Mouse (Mus musculus): ENCODE results near the gene Vmn1r142.
"Not testable (repeated sequence)": the region's sequence is repeated elsewhere in the genome, so short reads cannot be mapped to it uniquely, and the experiment has no call there.

Vmn1r142 gene

DNA sequence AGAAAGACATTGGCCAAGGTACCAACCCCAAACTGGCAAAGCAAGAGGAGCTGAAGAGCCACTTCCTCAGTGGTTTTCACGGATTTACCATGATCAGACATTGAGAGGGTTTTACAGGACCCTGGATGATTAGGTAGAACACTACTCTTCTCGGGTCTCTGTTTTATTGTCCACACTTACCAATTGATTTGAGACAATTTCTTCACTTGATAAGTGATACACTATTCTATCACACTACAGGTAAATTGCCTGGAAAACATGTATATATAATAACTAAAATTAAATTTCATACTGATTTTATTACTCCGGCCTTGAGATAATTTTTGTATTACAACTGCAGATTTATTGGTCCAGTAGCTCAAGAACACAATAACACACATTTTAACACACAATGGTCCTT, at the start of gene Vmn1r142:
TSS of gene Vmn1r142 (minus strand) at position 101 of the 400 bp plus-strand sequence.
- not testable (repeated sequence) for DNase-seq (ENCODE audit: low read depth)

DNA sequence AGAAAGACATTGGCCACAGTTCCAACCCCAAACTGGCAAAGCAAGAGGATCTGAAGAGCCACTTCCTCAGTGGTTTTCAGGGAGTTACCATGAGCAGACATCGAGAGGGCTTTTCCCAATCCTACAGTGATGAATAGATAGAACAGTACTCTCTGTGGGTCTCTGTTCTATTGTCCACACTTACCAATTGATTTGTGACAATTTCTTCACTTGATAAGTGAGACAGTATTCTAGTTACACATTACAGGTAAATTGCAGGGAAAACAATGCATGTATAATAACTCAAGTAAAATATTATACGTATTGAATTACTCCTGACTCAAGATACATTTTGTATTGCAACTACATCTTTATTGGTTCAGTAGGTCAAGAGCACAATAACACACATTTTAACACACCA, 37.3 kb upstream of the Vmn1r142 start, which contains the start of gene Gm8653:
TSS of gene Gm8653 (minus strand) at position 101 of the 400 bp plus-strand sequence.
- not testable (repeated sequence) for DNase-seq (ENCODE audit: low read depth)

DNA sequence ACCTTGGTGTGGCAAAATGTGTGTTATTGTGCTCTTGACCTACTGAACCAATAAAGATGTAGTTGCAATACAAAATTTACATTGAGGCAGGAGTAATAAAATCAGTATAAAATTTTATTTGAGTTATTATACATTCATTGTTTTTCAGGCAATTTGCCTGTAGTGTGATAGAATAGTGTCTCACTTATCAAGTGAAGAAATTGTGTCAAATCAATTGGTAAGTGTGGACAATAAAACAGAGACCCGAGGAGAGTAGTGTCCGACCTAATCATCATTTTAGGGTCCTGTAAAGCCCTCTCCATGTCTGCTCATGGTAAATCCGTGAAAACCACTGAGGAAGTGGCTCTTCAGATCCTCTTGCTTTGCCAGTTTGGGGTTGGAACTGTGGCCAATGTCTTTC, 25.2 kb upstream of the Vmn1r142 start, which contains the start of gene Vmn1r143:
TSS of gene Vmn1r143 (plus strand) at position 301 of the 400 bp plus-strand sequence.
- not testable (repeated sequence) for DNase-seq (ENCODE audit: low read depth)

DNA sequence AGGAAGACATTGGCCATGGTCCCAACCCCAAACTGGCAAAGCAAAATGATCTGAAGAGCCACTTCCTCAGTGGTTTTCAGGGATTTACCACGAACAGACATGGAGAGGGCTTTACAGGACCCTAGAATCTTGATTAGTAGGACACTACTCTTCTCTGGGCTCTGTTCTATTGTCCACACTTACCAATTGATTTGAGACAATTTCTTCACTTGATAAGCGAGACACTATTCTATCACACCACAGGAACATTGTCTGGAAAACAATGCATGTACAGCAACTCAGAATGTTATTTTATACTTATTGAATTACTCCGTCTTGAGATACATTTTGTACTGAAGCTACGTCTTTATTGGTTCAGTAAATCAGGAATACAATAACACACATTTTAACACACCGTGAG, 29.2 kb downstream of the Vmn1r142 start, which contains the start of gene Gm10666:
TSS of gene Gm10666 (minus strand) at position 101 of the 400 bp plus-strand sequence.
- not testable (repeated sequence) for DNase-seq (ENCODE audit: low read depth)

DNA sequence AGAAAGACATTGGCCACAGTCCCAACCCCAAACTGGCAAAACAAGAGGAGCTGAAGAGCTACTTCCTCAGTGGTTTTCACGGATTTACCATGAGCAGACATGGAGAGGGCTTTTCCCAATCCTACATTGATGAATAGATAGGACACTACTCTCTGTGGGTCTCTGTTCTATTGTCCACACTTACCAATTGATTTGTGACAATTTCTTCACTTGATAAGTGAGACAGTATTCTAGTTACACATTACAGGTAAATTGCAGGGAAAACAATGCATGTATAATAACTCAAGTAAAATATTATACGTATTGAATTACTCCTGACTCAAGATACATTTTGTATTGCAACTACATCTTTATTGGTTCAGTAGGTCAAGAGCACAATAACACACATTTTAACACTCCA, 45.7 kb downstream of the Vmn1r142 start, which contains the start of gene Gm16451:
TSS of gene Gm16451 (minus strand) at position 101 of the 400 bp plus-strand sequence.
- DNase-seq (ENCODE audit: low read depth), result not testable (repeated sequence)

Data from NIH3T3 (cell line).